ENCODE assay signal across 15 mouse cellular contexts in the genomic region with DNA sequence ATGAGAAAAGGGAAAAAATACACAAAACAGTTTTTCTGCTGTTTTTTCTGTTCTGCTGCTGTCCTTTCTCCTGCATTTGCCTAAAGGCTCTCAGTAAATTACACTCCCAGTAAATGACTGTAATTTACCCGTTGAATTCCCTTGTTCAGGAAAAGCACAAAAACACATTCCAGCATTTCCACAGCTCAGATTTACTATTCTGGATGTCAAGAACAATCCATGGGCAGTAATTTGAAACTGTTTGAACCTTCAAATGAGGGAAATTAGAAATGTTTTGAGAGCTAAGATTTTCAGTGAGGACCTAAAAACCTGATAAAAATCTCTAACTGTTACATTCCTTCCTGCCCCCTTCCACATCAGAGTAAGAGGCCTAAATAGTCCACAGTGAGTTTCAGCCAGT.
DNase-seq lines count a peak whose midpoint lies in the region; ATAC-seq lines count a peak whose summit lies in the region.
"Had no signal": no experiment of that assay in that cellular context is flagged by ENCODE, and none has a peak within 500 bp of the region (broad histone marks: within the 10 kb centered on the region; RNA-seq: fewer than 3 reads in every experiment).

No protein-coding gene starts in this region.

- H3K9ac ChIP-seq in kidney, embryonic 14.5 days (ENCODE audit: low read depth, low read length): no peak overlapping the region
- no peak overlapping the region for H3K9ac ChIP-seq in midbrain, embryonic 13.5 days (replicated peaks)
- H3K9ac ChIP-seq in midbrain, embryonic 16.5 days (ENCODE audit: low read depth, low read length): no peak overlapping the region
- no peak overlapping the region for H3K9ac ChIP-seq in embryonic facial prominence, embryonic 13.5 days
- H3K9ac ChIP-seq in neural tube, embryonic 15.5 days (replicated peaks): no peak overlapping the region
- H3K9ac ChIP-seq: limb, embryonic 15.5 days had no signal

- WGBS in kidney, embryonic 14.5 days: 0% methylated on average over 1 of the region's 1 CpGs
- 33% methylated on average over 1 of the region's 1 CpGs for WGBS in midbrain, embryonic 13.5 days
- WGBS in midbrain, embryonic 16.5 days: 41% methylated on average over 1 of the region's 1 CpGs
- 4% methylated on average over 1 of the region's 1 CpGs for WGBS in embryonic facial prominence, embryonic 13.5 days
- WGBS in neural tube, embryonic 15.5 days: 5% methylated on average over 1 of the region's 1 CpGs

- no peaks in the 10 kb centered on the region for H3K9me3 ChIP-seq in kidney, embryonic 14.5 days (ENCODE audit: control insufficient read depth, low read length)
- no peaks in the 10 kb centered on the region for H3K9me3 ChIP-seq in midbrain, embryonic 13.5 days
- no peaks in the 10 kb centered on the region for H3K9me3 ChIP-seq in midbrain, embryonic 16.5 days (replicated peaks; ENCODE audit: control insufficient read depth, low read length, poor library complexity, severe bottlenecking)
- no peaks in the 10 kb centered on the region for H3K9me3 ChIP-seq in embryonic facial prominence, embryonic 13.5 days
- H3K9me3 ChIP-seq in neural tube, embryonic 15.5 days (replicated peaks): no peaks in the 10 kb centered on the region
- H3K9me3 ChIP-seq: limb, embryonic 15.5 days had no signal

- no peak for ATAC-seq in kidney, embryonic 14.5 days (ENCODE audit: low FRiP score, low TSS enrichment)
- ATAC-seq in midbrain, embryonic 13.5 days: no peak
- ATAC-seq in midbrain, embryonic 16.5 days: no peak
- no peak for ATAC-seq in embryonic facial prominence, embryonic 13.5 days (ENCODE audit: insufficient number of reproducible peaks, insufficient read depth, low FRiP score, low TSS enrichment, low read depth)
- ATAC-seq in neural tube, embryonic 15.5 days (ENCODE audit: low FRiP score): no peak
- ATAC-seq: intestine, embryonic 16.5 days had no signal

- H3K36me3 ChIP-seq in kidney, embryonic 14.5 days (ENCODE audit: control insufficient read depth, insufficient read depth, low read length): no peaks in the 10 kb centered on the region
- no peaks in the 10 kb centered on the region for H3K36me3 ChIP-seq in midbrain, embryonic 13.5 days
- no peaks in the 10 kb centered on the region for H3K36me3 ChIP-seq in midbrain, embryonic 16.5 days (ENCODE audit: control insufficient read depth, insufficient read depth, low read length)
- no peaks in the 10 kb centered on the region for H3K36me3 ChIP-seq in embryonic facial prominence, embryonic 13.5 days
- H3K36me3 ChIP-seq in neural tube, embryonic 15.5 days: no peaks in the 10 kb centered on the region
- H3K36me3 ChIP-seq: limb, embryonic 15.5 days had no signal

- H3K4me3 ChIP-seq in kidney, embryonic 14.5 days (ENCODE audit: low read length): no peak overlapping the region
- no peak overlapping the region for H3K4me3 ChIP-seq in midbrain, embryonic 13.5 days (replicated peaks)
- no peak overlapping the region for H3K4me3 ChIP-seq in midbrain, embryonic 16.5 days (ENCODE audit: low read depth, low read length)
- no peak overlapping the region for H3K4me3 ChIP-seq in embryonic facial prominence, embryonic 13.5 days
- H3K4me3 ChIP-seq in neural tube, embryonic 15.5 days (replicated peaks): no peak overlapping the region
- H3K4me3 ChIP-seq: left cerebral cortex, adult 2 months; limb, embryonic 15.5 days had no signal

- DNase-seq in kidney, adult 18-20 months: no peak
- no peak for DNase-seq in urinary bladder, postnatal 4 days (ENCODE audit: low spot score in 2 of 2)
- DNase-seq: adrenal gland, postnatal 25 days; gastrocnemius, postnatal 10 days; heart, postnatal 14 days; lung, postnatal 14 days; thymus, adult 2 months had no signal

- no peak overlapping the region for H3K4me2 ChIP-seq in kidney, embryonic 14.5 days (replicated peaks; ENCODE audit: low read depth, low read length)
- no peak overlapping the region; the same call in 1 of the 2 replicates for H3K4me2 ChIP-seq in midbrain, embryonic 13.5 days (replicated peaks)
- H3K4me2 ChIP-seq in midbrain, embryonic 16.5 days (ENCODE audit: low read length): no peak overlapping the region
- no peak overlapping the region for H3K4me2 ChIP-seq in embryonic facial prominence, embryonic 13.5 days
- H3K4me2 ChIP-seq in neural tube, embryonic 15.5 days: no peak overlapping the region
- H3K4me2 ChIP-seq: limb, embryonic 15.5 days had no signal

- no peaks in the 10 kb centered on the region for H3K27me3 ChIP-seq in kidney, embryonic 14.5 days (ENCODE audit: control insufficient read depth, insufficient read depth, low read length)
- no peaks in the 10 kb centered on the region for H3K27me3 ChIP-seq in midbrain, embryonic 13.5 days
- H3K27me3 ChIP-seq in midbrain, embryonic 16.5 days (ENCODE audit: control insufficient read depth, insufficient read depth, low read depth, low read length): no peaks in the 10 kb centered on the region
- H3K27me3 ChIP-seq in embryonic facial prominence, embryonic 13.5 days: no peaks in the 10 kb centered on the region
- H3K27me3 ChIP-seq in neural tube, embryonic 15.5 days (replicated peaks): no peaks in the 10 kb centered on the region
- H3K27me3 ChIP-seq: limb, embryonic 15.5 days had no signal

- H3K27ac ChIP-seq in kidney, embryonic 14.5 days (ENCODE audit: low read depth, low read length): peak overlapping the region; percentile 51; the same call in 1 of the 2 replicates
- H3K27ac ChIP-seq in midbrain, embryonic 13.5 days: peak overlapping the region; percentile 39; the same call in 1 of the 2 replicates
- no peak overlapping the region for H3K27ac ChIP-seq in midbrain, embryonic 16.5 days (ENCODE audit: low read length)
- H3K27ac ChIP-seq in embryonic facial prominence, embryonic 13.5 days: peak overlapping the region; percentile 22; the same call in 1 of the 2 replicates
- H3K27ac ChIP-seq in neural tube, embryonic 15.5 days (replicated peaks): peak overlapping the region; percentile 58
- H3K27ac ChIP-seq: left cerebral cortex, adult 2 months; limb, embryonic 15.5 days had no signal

- peaks cover 16% of the 10 kb centered on the region for H3K4me1 ChIP-seq in kidney, embryonic 14.5 days (ENCODE audit: control insufficient read depth, insufficient read depth, low read length)
- peaks cover 65% of the 10 kb centered on the region for H3K4me1 ChIP-seq in midbrain, embryonic 13.5 days (replicated peaks)
- peaks cover 22% of the 10 kb centered on the region for H3K4me1 ChIP-seq in midbrain, embryonic 16.5 days (ENCODE audit: control insufficient read depth, insufficient read depth, low read length)
- peaks cover 27% of the 10 kb centered on the region for H3K4me1 ChIP-seq in embryonic facial prominence, embryonic 13.5 days
- peaks cover 53% of the 10 kb centered on the region for H3K4me1 ChIP-seq in neural tube, embryonic 15.5 days
